Comparison of ENCODE assay signal across 10 mouse cellular contexts in the genomic region with DNA sequence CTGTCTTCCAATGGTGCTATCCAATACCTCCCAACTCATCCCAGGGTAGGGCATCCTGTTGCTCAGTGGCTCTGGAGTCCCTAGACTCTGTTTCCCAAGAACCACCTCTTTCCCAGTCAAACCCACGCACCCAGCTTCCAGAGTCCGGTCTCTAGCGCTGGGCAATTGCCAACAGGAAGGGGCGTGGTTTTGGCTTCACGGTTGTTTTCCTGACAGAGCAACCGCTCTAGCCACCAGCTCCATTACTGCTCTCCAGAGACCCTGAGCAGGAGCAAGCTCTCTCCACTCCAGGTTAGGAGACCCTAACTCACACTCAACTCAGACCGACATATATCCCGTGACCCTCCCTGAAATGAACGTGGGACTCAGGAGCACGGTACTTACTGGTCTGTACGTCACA. TPM values are rescaled to one million over a fixed set of nuclear protein-coding genes. Genes with fewer than 3 reads are reported as not detected.
DNase-seq lines count a peak whose midpoint lies in the region; ATAC-seq lines count a peak whose summit lies in the region.
"Had no signal": no experiment of that assay in that cellular context is flagged by ENCODE, and none has a peak within 500 bp of the region (broad histone marks: within the 10 kb centered on the region; RNA-seq: fewer than 3 reads in every experiment).

No protein-coding gene starts in this region.

- no peak overlapping the region for H3K27ac ChIP-seq in midbrain, embryonic 13.5 days
- H3K27ac ChIP-seq in midbrain, embryonic 14.5 days (replicated peaks; ENCODE audit: low read depth, low read length) = no peak overlapping the region
- H3K27ac ChIP-seq in heart, embryonic 13.5 days (replicated peaks) = peak overlapping the region; percentile 82
- no peak overlapping the region for H3K27ac ChIP-seq in forebrain, embryonic 11.5 days (ENCODE audit: low read depth, low read length)
- H3K27ac ChIP-seq: liver, embryonic 15.5 days had no signal

- H3K27me3 ChIP-seq in midbrain, embryonic 13.5 days = no peaks in the 10 kb centered on the region
- no peaks in the 10 kb centered on the region for H3K27me3 ChIP-seq in midbrain, embryonic 14.5 days (ENCODE audit: control insufficient read depth, insufficient read depth, low read length)
- 0 out of 2 replicates have a peak, but pooled peaks cover 3% of the 10 kb centered on the region for H3K27me3 ChIP-seq in heart, embryonic 13.5 days (replicated peaks)
- H3K27me3 ChIP-seq in forebrain, embryonic 11.5 days (ENCODE audit: control insufficient read depth, insufficient read depth, low read length) = no peaks in the 10 kb centered on the region
- H3K27me3 ChIP-seq: liver, embryonic 15.5 days had no signal

- no peak for DNase-seq in midbrain, embryonic 14.5 days
- DNase-seq in cerebellum, postnatal 25 days = peak; percentile 43 to 63
- DNase-seq in kidney, postnatal 4 days = peak; percentile 94 to 95
- no peak for DNase-seq in forebrain, embryonic 11.5 days (ENCODE audit: low spot score)
- DNase-seq in retina, postnatal 1 day = no peak

- no peaks in the 10 kb centered on the region for H3K9me3 ChIP-seq in midbrain, embryonic 13.5 days
- no peaks in the 10 kb centered on the region for H3K9me3 ChIP-seq in midbrain, embryonic 14.5 days (ENCODE audit: control insufficient read depth, low read length)
- no peaks in the 10 kb centered on the region for H3K9me3 ChIP-seq in heart, embryonic 13.5 days
- no peaks in the 10 kb centered on the region for H3K9me3 ChIP-seq in forebrain, embryonic 11.5 days (ENCODE audit: control insufficient read depth, low read length)
- H3K9me3 ChIP-seq: G1E; liver, embryonic 15.5 days had no signal

- no peaks in the 10 kb centered on the region for H3K36me3 ChIP-seq in midbrain, embryonic 13.5 days
- no peaks in the 10 kb centered on the region for H3K36me3 ChIP-seq in midbrain, embryonic 14.5 days (ENCODE audit: control insufficient read depth, insufficient read depth, low read length)
- H3K36me3 ChIP-seq in heart, embryonic 13.5 days = no peaks in the 10 kb centered on the region
- H3K36me3 ChIP-seq in forebrain, embryonic 11.5 days (ENCODE audit: control insufficient read depth, insufficient read depth, low read length) = no peaks in the 10 kb centered on the region
- H3K36me3 ChIP-seq: G1E; liver, embryonic 15.5 days had no signal

- H3K4me1 ChIP-seq in midbrain, embryonic 13.5 days (replicated peaks) = no peaks in the 10 kb centered on the region
- H3K4me1 ChIP-seq in midbrain, embryonic 14.5 days (ENCODE audit: control insufficient read depth, insufficient read depth, low read length) = no peaks in the 10 kb centered on the region
- peaks cover 25% of the 10 kb centered on the region for H3K4me1 ChIP-seq in heart, embryonic 13.5 days
- H3K4me1 ChIP-seq in forebrain, embryonic 11.5 days (replicated peaks; ENCODE audit: control insufficient read depth, insufficient read depth, low read length) = no peaks in the 10 kb centered on the region
- H3K4me1 ChIP-seq: liver, embryonic 15.5 days had no signal

- H3K4me2 ChIP-seq in midbrain, embryonic 13.5 days (replicated peaks) = no peak overlapping the region
- no peak overlapping the region for H3K4me2 ChIP-seq in midbrain, embryonic 14.5 days (ENCODE audit: low read length)
- H3K4me2 ChIP-seq in heart, embryonic 13.5 days = peak overlapping the region; percentile 60
- no peak overlapping the region for H3K4me2 ChIP-seq in forebrain, embryonic 11.5 days (ENCODE audit: low read depth, low read length, severe bottlenecking)
- H3K4me2 ChIP-seq: liver, embryonic 15.5 days had no signal

- no peak overlapping the region for H3K9ac ChIP-seq in midbrain, embryonic 13.5 days (replicated peaks)
- H3K9ac ChIP-seq in midbrain, embryonic 14.5 days (replicated peaks; ENCODE audit: low read length) = no peak overlapping the region
- H3K9ac ChIP-seq in heart, embryonic 13.5 days = no peak overlapping the region
- H3K9ac ChIP-seq in forebrain, embryonic 11.5 days (ENCODE audit: low read length) = no peak overlapping the region
- H3K9ac ChIP-seq: liver, embryonic 15.5 days had no signal

- no peak overlapping the region for H3K4me3 ChIP-seq in midbrain, embryonic 13.5 days (replicated peaks)
- H3K4me3 ChIP-seq in midbrain, embryonic 14.5 days (replicated peaks; ENCODE audit: low read depth, low read length) = no peak overlapping the region
- peak overlapping the region; percentile 31 for H3K4me3 ChIP-seq in heart, embryonic 13.5 days
- H3K4me3 ChIP-seq in forebrain, embryonic 11.5 days (ENCODE audit: low read depth, low read length) = no peak overlapping the region
- H3K4me3 ChIP-seq: liver, embryonic 15.5 days had no signal

- 89% methylated on average over 11 of the region's 11 CpGs for WGBS in midbrain, embryonic 13.5 days
- WGBS in midbrain, embryonic 14.5 days = 86% methylated on average over 11 of the region's 11 CpGs
- WGBS in heart, embryonic 13.5 days = 66% methylated on average over 11 of the region's 11 CpGs
- WGBS in forebrain, embryonic 11.5 days = 87% methylated on average over 11 of the region's 11 CpGs

- 0 out of 2 replicates have a peak, but pooled peaks have one; percentile 6 for ATAC-seq in midbrain, embryonic 13.5 days
- no peak for ATAC-seq in midbrain, embryonic 14.5 days (ENCODE audit: low FRiP score, low TSS enrichment)
- no peak for ATAC-seq in heart, embryonic 13.5 days (ENCODE audit: extremely low read depth, insufficient number of reproducible peaks, low FRiP score, low TSS enrichment)
- ATAC-seq in megakaryocyte-erythroid progenitor cell, adult 5-6 weeks (replicated peaks; ENCODE audit: low FRiP score, low TSS enrichment, poor library complexity, severe bottlenecking) = peak; percentile 69
- no peak for ATAC-seq in forebrain, embryonic 11.5 days (replicated peaks; ENCODE audit: low FRiP score)

RNA-seq across cellular contexts. Expression of a gene that starts 13.2 kb away (rescaled TPM):
- 0.37 and 0.54 TPM in 2 replicates for polyA plus RNA-seq in midbrain, embryonic 13.5 days (2015; fragmentation: Nextera tagmentation; extraction: Ambion mirVana)
- 0.47 and 0.59 TPM in 2 replicates for polyA plus RNA-seq in midbrain, embryonic 14.5 days (2014; fragmentation: Nextera tagmentation; extraction: Ambion mirVana)
- polyA plus RNA-seq in heart, embryonic 13.5 days (2015; fragmentation: Nextera tagmentation; extraction: Ambion mirVana) = 0.47 and 0.55 TPM in 2 replicates
- 0.47 and 0.72 TPM in 2 replicates for total RNA-seq in megakaryocyte-erythroid progenitor cell, adult 5-6 weeks (2014; fragmentation: Nextera tagmentation)
- 0.19 and 11.8 TPM in 2 replicates for total RNA-seq in megakaryocyte-erythroid progenitor cell, adult 5-6 weeks (2017)
- 0.17 and 0.33 TPM in 2 replicates for polyA plus RNA-seq in forebrain, embryonic 11.5 days (2014; fragmentation: Nextera tagmentation; extraction: Ambion mirVana)
- polyA plus RNA-seq: G1E had no signal

RNA-seq across cellular contexts. Expression of a gene that starts 17.2 kb away (rescaled TPM):
- 0.70 TPM in 1 of 2 replicates, not detected in the other for polyA plus RNA-seq in midbrain, embryonic 13.5 days (2015; fragmentation: Nextera tagmentation; extraction: Ambion mirVana)
- polyA plus RNA-seq in midbrain, embryonic 14.5 days (2014; fragmentation: Nextera tagmentation; extraction: Ambion mirVana) = 0.83 and 2.7 TPM in 2 replicates
- polyA plus RNA-seq in heart, embryonic 13.5 days (2015; fragmentation: Nextera tagmentation; extraction: Ambion mirVana) = 0.40 TPM in 1 of 2 replicates, not detected in the other
- total RNA-seq in megakaryocyte-erythroid progenitor cell, adult 5-6 weeks (2014; fragmentation: Nextera tagmentation) = not detected in 2 replicates
- not detected in 2 replicates for total RNA-seq in megakaryocyte-erythroid progenitor cell, adult 5-6 weeks (2017)
- not detected in 2 replicates for polyA plus RNA-seq in forebrain, embryonic 11.5 days (2014; fragmentation: Nextera tagmentation; extraction: Ambion mirVana)
- total RNA-seq: G1E had no signal
- polyA plus RNA-seq: G1E; liver, embryonic 15.5 days had no signal

RNA-seq across cellular contexts. Expression of a gene that starts 38.6 kb away (rescaled TPM):
- polyA plus RNA-seq in midbrain, embryonic 13.5 days (2015; fragmentation: Nextera tagmentation; extraction: Ambion mirVana) = 18.3 and 19.5 TPM in 2 replicates
- 15.9 and 17.9 TPM in 2 replicates for polyA plus RNA-seq in midbrain, embryonic 14.5 days (2014; fragmentation: Nextera tagmentation; extraction: Ambion mirVana)
- 5.6 and 5.9 TPM in 2 replicates for polyA plus RNA-seq in heart, embryonic 13.5 days (2015; fragmentation: Nextera tagmentation; extraction: Ambion mirVana)
- total RNA-seq in megakaryocyte-erythroid progenitor cell, adult 5-6 weeks (2014; fragmentation: Nextera tagmentation) = 1.7 and 4.3 TPM in 2 replicates
- total RNA-seq in megakaryocyte-erythroid progenitor cell, adult 5-6 weeks (2017) = 1.0 and 1.8 TPM in 2 replicates
- polyA plus RNA-seq in forebrain, embryonic 11.5 days (2014; fragmentation: Nextera tagmentation; extraction: Ambion mirVana) = 14.6 and 15.0 TPM in 2 replicates

RNA-seq across cellular contexts. Expression of a gene that starts 38.9 kb away (rescaled TPM):
- 34.4 and 36.9 TPM in 2 replicates for polyA plus RNA-seq in midbrain, embryonic 13.5 days (2015; fragmentation: Nextera tagmentation; extraction: Ambion mirVana)
- polyA plus RNA-seq in midbrain, embryonic 14.5 days (2014; fragmentation: Nextera tagmentation; extraction: Ambion mirVana) = 32.0 and 37.3 TPM in 2 replicates
- 25.5 and 29.1 TPM in 2 replicates for polyA plus RNA-seq in heart, embryonic 13.5 days (2015; fragmentation: Nextera tagmentation; extraction: Ambion mirVana)
- total RNA-seq in megakaryocyte-erythroid progenitor cell, adult 5-6 weeks (2014; fragmentation: Nextera tagmentation) = 12.3 and 16.9 TPM in 2 replicates
- 5.1 and 9.4 TPM in 2 replicates for total RNA-seq in megakaryocyte-erythroid progenitor cell, adult 5-6 weeks (2017)
- polyA plus RNA-seq in forebrain, embryonic 11.5 days (2014; fragmentation: Nextera tagmentation; extraction: Ambion mirVana) = 43.1 and 46.5 TPM in 2 replicates

RNA-seq across cellular contexts. Expression of a gene that starts 58.9 kb away (rescaled TPM):
- polyA plus RNA-seq in midbrain, embryonic 13.5 days (2015; fragmentation: Nextera tagmentation; extraction: Ambion mirVana) = 12.1 and 15.3 TPM in 2 replicates
- 17.8 and 19.1 TPM in 2 replicates for polyA plus RNA-seq in midbrain, embryonic 14.5 days (2014; fragmentation: Nextera tagmentation; extraction: Ambion mirVana)
- 42.5 and 43.4 TPM in 2 replicates for polyA plus RNA-seq in heart, embryonic 13.5 days (2015; fragmentation: Nextera tagmentation; extraction: Ambion mirVana)
- 0.20 TPM in 1 of 2 replicates, not detected in the other for total RNA-seq in megakaryocyte-erythroid progenitor cell, adult 5-6 weeks (2014; fragmentation: Nextera tagmentation)
- total RNA-seq in megakaryocyte-erythroid progenitor cell, adult 5-6 weeks (2017) = 0.11 and 0.28 TPM in 2 replicates
- 20.6 and 21.0 TPM in 2 replicates for polyA plus RNA-seq in forebrain, embryonic 11.5 days (2014; fragmentation: Nextera tagmentation; extraction: Ambion mirVana)

Comparison
In these comparisons a context has a peak if more than half of its experiments do, and no peak if none do; other contexts are left out.
1. ATAC-seq: peak in midbrain, embryonic 13.5 days (single experiment) and megakaryocyte-erythroid progenitor cell, adult 5-6 weeks (single experiment); none in midbrain, embryonic 14.5 days (single experiment), heart, embryonic 13.5 days (single experiment) and forebrain, embryonic 11.5 days (single experiment).
2. DNase-seq: peak in cerebellum, postnatal 25 days (2 of 2) and kidney, postnatal 4 days (2 of 2); none in midbrain, embryonic 14.5 days (single experiment), forebrain, embryonic 11.5 days (single experiment) and retina, postnatal 1 day (single experiment).